Mouse (Mus musculus): ENCODE measurements around the gene Otud7b. TPM values are rescaled to one million over a fixed set of nuclear protein-coding genes. Genes with fewer than 3 reads are reported as not detected.

Gene Otud7b
- polyA plus RNA-seq, 1 experiment: 42.7 TPM

DNA sequence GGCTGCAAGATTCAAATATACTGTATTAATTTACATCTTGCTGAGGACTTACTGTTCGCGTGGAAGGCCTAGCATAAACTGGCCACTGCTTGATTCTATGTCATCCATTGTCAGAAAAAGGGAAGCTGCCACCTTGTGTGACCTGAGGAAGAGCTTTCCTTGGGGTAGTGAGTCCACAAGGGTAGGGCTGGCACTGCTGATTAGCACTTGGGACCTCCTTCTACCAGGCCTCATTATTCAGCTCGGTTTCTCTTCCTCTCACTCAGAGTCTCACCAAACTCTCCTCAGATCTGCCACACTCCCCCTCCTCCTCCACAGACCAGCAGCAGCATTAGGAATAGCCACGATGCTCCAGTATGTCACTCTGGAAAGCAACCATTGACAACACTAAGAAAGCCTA, 6.2 kb upstream of the Otud7b start:
- no peak overlapping the region for H3K4me3 ChIP-seq (ENCODE audit: low read depth, low read length)
- H3K27me3 ChIP-seq (ENCODE audit: control insufficient read depth, insufficient read depth, low read length, poor library complexity, severe bottlenecking): no peaks in the 10 kb centered on the region
- TF ChIP-seq POLR2A (IDR thresholded peaks at IDR 0.05; ENCODE audit: insufficient read depth, low read length): no peak
- no peak for TF ChIP-seq CTCF (IDR thresholded peaks at IDR 0.05; ENCODE audit: low read depth, low read length)
- TF ChIP-seq EP300 (IDR thresholded peaks at IDR 0.05; ENCODE audit: insufficient read depth, low read depth, low read length): no peak
- H3K36me3 ChIP-seq (ENCODE audit: control insufficient read depth, insufficient read depth, low read length, poor library complexity, severe bottlenecking): no peaks in the 10 kb centered on the region
- H3K9ac ChIP-seq (ENCODE audit: low read depth, poor library complexity, severe bottlenecking): no peak overlapping the region
- no peak overlapping the region for H3K27ac ChIP-seq (ENCODE audit: insufficient read depth, low read length)
- no peaks in the 10 kb centered on the region for H3K9me3 ChIP-seq (replicated peaks; ENCODE audit: control insufficient read depth, insufficient read depth, low read length, poor library complexity, severe bottlenecking)
- peaks cover 3% of the 10 kb centered on the region for H3K4me1 ChIP-seq (ENCODE audit: control insufficient read depth, insufficient read depth, low read length)

DNA sequence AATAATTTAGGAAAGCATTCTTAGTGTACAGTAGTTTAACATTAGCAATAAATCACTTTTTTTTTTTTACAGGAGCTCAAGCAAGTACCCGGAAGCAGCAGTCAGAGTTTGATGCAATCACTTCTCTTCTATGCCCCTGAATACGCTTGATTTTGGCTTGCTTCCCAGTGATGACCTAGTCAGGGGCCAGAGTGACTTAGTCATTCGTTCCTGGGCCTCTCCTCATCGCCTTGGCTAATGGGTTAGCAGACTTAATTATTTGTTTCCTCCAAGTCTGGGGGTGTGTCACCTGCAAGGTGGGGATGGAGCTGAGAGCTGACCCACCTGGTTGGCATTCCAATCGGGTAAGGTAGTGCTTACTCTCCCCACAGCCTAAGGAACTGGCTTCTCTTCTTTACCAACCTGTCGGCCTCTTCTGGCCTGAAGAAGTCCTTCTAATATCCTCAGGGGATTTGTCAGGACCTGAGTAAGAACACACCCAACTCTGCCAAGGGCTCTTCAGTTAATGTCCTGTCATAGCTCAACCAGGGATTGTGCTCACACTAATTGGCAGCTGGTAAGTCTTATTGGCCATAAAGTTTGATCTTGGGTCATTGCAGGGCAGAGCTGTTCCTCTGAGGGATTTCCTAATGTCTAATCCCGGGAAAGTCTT, 5.6 kb upstream of the Otud7b start:
- Histone ChIP-seq H3K9me3 (replicated peaks; ENCODE audit: control insufficient read depth, insufficient read depth, low read length, poor library complexity, severe bottlenecking) (no peaks in the 10 kb centered on the region), H3K9ac (ENCODE audit: low read depth, poor library complexity, severe bottlenecking) (no peak overlapping the region), H3K27ac (ENCODE audit: insufficient read depth, low read length) (no peak overlapping the region), H3K36me3 (ENCODE audit: control insufficient read depth, insufficient read depth, low read length, poor library complexity, severe bottlenecking) (no peaks in the 10 kb centered on the region), H3K4me3 (ENCODE audit: low read depth, low read length) (no peak overlapping the region), H3K27me3 (ENCODE audit: control insufficient read depth, insufficient read depth, low read length, poor library complexity, severe bottlenecking) (no peaks in the 10 kb centered on the region), H3K4me1 (ENCODE audit: control insufficient read depth, insufficient read depth, low read length) (no peaks in the 10 kb centered on the region)
- no peak for TF ChIP-seq CTCF (IDR thresholded peaks at IDR 0.05; ENCODE audit: low read depth, low read length)
- TF ChIP-seq POLR2A (IDR thresholded peaks at IDR 0.05; ENCODE audit: insufficient read depth, low read length): no peak
- no peak for TF ChIP-seq EP300 (IDR thresholded peaks at IDR 0.05; ENCODE audit: insufficient read depth, low read depth, low read length)

DNA sequence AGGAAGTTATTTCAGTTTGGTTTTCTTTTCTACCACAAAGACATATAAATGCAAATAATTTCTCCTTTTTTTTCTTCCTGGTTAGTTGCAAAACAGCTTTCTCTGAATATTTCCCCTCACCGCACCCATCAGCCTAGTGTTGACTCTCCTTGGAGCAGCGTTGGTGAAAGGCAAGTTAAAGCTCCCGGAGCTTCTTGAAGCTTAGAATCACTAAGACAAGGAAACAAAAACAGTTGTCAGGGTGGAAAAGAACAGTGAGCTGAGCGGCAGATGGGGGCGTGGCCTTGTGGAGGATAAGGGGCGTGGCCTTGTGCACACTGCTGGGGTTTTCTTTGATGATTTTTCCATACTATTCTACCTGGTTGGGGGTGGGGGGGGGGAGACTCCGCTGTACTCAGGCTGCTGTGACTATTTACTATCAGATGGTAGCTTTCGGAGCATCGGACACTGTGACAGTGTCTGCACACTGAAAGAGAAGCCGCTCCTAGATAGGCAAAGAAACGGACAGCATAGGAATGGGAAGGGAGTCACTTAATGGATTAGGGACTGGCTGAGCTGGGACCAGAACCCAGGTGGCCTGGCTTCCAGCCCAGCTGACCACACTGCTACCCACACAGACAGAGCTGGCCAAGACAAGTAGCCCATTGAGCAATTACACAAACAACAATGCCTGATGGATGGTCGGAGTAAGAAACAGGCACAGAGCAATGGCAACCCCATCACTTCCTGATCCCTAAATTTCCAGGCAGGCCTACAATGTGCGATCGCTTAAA, 2.0 kb upstream of the Otud7b start:
- Histone ChIP-seq H3K36me3 (ENCODE audit: control insufficient read depth, insufficient read depth, low read length, poor library complexity, severe bottlenecking) (no peaks in the 10 kb centered on the region), H3K27me3 (ENCODE audit: control insufficient read depth, insufficient read depth, low read length, poor library complexity, severe bottlenecking) (no peaks in the 10 kb centered on the region), H3K4me3 (ENCODE audit: low read depth, low read length) (peak overlapping the region; percentile 40), H3K27ac (ENCODE audit: insufficient read depth, low read length) (peak overlapping the region; percentile 9), H3K4me1 (ENCODE audit: control insufficient read depth, insufficient read depth, low read length) (no peaks in the 10 kb centered on the region), H3K9ac (ENCODE audit: low read depth, poor library complexity, severe bottlenecking) (peak overlapping the region; percentile 21; the same call in 1 of the 2 replicates), H3K9me3 (replicated peaks; ENCODE audit: control insufficient read depth, insufficient read depth, low read length, poor library complexity, severe bottlenecking) (no peaks in the 10 kb centered on the region)
- TF ChIP-seq POLR2A (IDR thresholded peaks at IDR 0.05; ENCODE audit: insufficient read depth, low read length) (no peak), CTCF (IDR thresholded peaks at IDR 0.05; ENCODE audit: low read depth, low read length) (no peak), EP300 (IDR thresholded peaks at IDR 0.05; ENCODE audit: insufficient read depth, low read depth, low read length) (no peak)

DNA sequence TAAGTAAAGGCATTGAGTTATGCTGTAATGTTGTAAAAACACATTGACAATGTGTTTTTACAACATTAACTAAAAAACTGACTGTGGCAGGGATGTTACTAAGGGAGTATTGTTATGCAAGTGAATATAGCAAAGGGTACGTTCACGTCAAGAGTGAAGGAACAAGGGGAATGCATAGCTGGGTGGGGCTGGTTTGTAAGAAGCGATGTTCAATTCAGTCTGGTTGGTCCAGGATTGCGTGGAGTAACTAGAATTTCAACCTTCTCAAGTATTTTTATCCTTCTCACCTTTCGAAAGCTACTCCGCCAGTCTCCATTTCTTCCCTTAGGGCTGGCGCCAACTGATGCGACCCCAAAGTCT, 446 bp upstream of the Otud7b start:
- Histone ChIP-seq H3K4me3 (ENCODE audit: low read depth, low read length) (peak overlapping the region; percentile 78), H3K27ac (ENCODE audit: insufficient read depth, low read length) (peak overlapping the region; percentile 71), H3K9me3 (replicated peaks; ENCODE audit: control insufficient read depth, insufficient read depth, low read length, poor library complexity, severe bottlenecking) (no peaks in the 10 kb centered on the region), H3K27me3 (ENCODE audit: control insufficient read depth, insufficient read depth, low read length, poor library complexity, severe bottlenecking) (no peaks in the 10 kb centered on the region), H3K36me3 (ENCODE audit: control insufficient read depth, insufficient read depth, low read length, poor library complexity, severe bottlenecking) (no peaks in the 10 kb centered on the region), H3K9ac (ENCODE audit: low read depth, poor library complexity, severe bottlenecking) (peak overlapping the region; percentile 96), H3K4me1 (ENCODE audit: control insufficient read depth, insufficient read depth, low read length) (no peaks in the 10 kb centered on the region)
- TF ChIP-seq EP300 (IDR thresholded peaks at IDR 0.05; ENCODE audit: insufficient read depth, low read depth, low read length) (no peak), POLR2A (IDR thresholded peaks at IDR 0.05; ENCODE audit: insufficient read depth, low read length) (no peak), CTCF (IDR thresholded peaks at IDR 0.05; ENCODE audit: low read depth, low read length) (no peak)

DNA sequence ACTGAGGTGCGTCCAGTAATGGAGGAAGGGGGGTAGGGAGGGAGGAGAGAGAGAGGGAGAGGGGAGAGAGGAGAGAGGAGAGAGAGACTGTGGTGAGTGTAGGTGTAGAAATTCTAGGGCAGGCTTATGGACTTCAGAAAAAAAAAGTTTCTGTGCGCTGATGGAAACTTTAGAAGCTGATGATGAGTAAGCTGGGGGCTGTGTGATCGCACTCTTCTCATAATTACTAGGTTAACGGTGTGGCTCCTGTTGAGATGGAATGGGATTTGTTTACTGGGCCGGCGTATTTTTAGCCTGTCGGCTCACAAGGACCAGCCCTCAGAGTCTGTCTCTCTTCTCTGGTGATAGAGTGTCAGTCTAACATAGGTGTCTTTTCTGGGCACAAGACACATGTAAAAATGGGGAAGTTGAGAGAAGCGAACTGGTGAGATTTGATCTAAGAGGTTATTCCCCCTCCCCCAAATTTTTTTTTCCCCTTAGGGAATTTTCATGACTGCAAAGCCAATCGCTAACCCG, 963 bp downstream of the Otud7b start:
- peak overlapping the region; percentile 96 for H3K9ac ChIP-seq (ENCODE audit: low read depth, poor library complexity, severe bottlenecking)
- TF ChIP-seq POLR2A (IDR thresholded peaks at IDR 0.05; ENCODE audit: insufficient read depth, low read length) (no peak), EP300 (IDR thresholded peaks at IDR 0.05; ENCODE audit: insufficient read depth, low read depth, low read length) (no peak), CTCF (IDR thresholded peaks at IDR 0.05; ENCODE audit: low read depth, low read length) (no peak)
- no peak overlapping the region for H3K27ac ChIP-seq (ENCODE audit: insufficient read depth, low read length)

DNA sequence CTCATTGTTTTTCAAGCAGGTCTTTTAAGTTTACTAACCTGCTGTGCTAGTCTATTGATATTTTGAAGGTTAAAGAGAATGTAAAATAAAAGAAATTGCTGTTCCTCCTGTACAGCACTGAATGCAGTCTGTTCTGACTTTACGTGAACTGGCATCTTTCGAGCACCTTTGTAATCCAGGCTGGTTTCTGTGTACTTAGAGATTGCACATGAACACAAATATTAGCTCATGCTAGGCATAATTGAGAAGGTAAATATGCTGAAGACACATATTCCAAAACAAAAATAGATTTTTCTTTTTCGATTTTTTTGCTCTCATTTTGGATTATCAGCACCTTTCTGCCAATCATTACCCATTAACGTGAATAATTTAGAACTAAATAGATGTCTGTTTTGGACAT, 1.8 kb downstream of the Otud7b start:
- no peak for TF ChIP-seq POLR2A (IDR thresholded peaks at IDR 0.05; ENCODE audit: insufficient read depth, low read length)
- TF ChIP-seq EP300 (IDR thresholded peaks at IDR 0.05; ENCODE audit: insufficient read depth, low read depth, low read length): no peak
- TF ChIP-seq CTCF (IDR thresholded peaks at IDR 0.05; ENCODE audit: low read depth, low read length): no peak
- H3K27me3 ChIP-seq (ENCODE audit: control insufficient read depth, insufficient read depth, low read length, poor library complexity, severe bottlenecking): no peaks in the 10 kb centered on the region
- no peaks in the 10 kb centered on the region for H3K4me1 ChIP-seq (ENCODE audit: control insufficient read depth, insufficient read depth, low read length)
- no peaks in the 10 kb centered on the region for H3K36me3 ChIP-seq (ENCODE audit: control insufficient read depth, insufficient read depth, low read length, poor library complexity, severe bottlenecking)
- no peak overlapping the region for H3K4me3 ChIP-seq (ENCODE audit: low read depth, low read length)
- no peak overlapping the region for H3K27ac ChIP-seq (ENCODE audit: insufficient read depth, low read length)
- H3K9ac ChIP-seq (ENCODE audit: low read depth, poor library complexity, severe bottlenecking): no peak overlapping the region
- no peaks in the 10 kb centered on the region for H3K9me3 ChIP-seq (replicated peaks; ENCODE audit: control insufficient read depth, insufficient read depth, low read length, poor library complexity, severe bottlenecking)

More for the DNA sequence above, 963 bp downstream of the Otud7b start:
- Histone ChIP-seq H3K4me3 (ENCODE audit: low read depth, low read length) (peak overlapping the region; percentile 94), H3K4me1 (ENCODE audit: control insufficient read depth, insufficient read depth, low read length) (no peaks in the 10 kb centered on the region), H3K36me3 (ENCODE audit: control insufficient read depth, insufficient read depth, low read length, poor library complexity, severe bottlenecking) (no peaks in the 10 kb centered on the region), H3K27me3 (ENCODE audit: control insufficient read depth, insufficient read depth, low read length, poor library complexity, severe bottlenecking) (no peaks in the 10 kb centered on the region), H3K9me3 (replicated peaks; ENCODE audit: control insufficient read depth, insufficient read depth, low read length, poor library complexity, severe bottlenecking) (no peaks in the 10 kb centered on the region)
